Mouse (Mus musculus): Measurements from ENCODE around the gene Lhx6. TPM values are rescaled to one million over a fixed set of nuclear protein-coding genes. Genes with fewer than 3 reads are reported as not detected.
"Not testable (repeated sequence)": the region's sequence is repeated elsewhere in the genome, so short reads cannot be mapped to it uniquely, and the experiment has no call there.

Lhx6 gene
- 10 to 100 TPM; 15.7 to 16.8 TPM for total RNA-seq (2021)

- no peak for DNase-seq (ENCODE audit: extremely low spot score in 1 of 2, low spot score in 1 of 2)
These were observed at the start of gene Lhx6 for GRCm38 (mm10) chr2:36104956-36105741. Gene Lhx6, minus strand, starts transcription at chr2:36105408.

DNA sequence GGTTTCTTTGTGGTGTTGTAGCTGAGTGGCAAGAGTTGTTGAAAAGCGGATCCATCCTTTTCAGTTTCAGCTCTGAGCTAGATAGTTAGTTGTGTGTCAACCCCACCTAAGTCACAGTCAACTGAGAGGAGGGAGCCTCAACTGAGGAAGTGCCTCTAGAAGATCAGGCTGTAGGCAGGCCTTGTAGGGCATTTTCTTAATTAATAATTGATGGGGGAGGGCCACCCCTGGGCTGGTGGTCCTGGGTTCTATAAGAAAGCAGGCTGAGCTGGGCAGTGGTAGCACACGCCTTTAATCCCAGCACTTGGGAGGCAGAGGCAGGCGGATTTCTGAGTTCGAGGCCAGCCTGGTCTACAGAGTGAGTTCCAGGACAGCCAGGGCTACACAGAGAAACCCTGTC lies 47.2 kb upstream of the Lhx6 start:
- DNase-seq (ENCODE audit: extremely low spot score in 1 of 2, low spot score in 1 of 2): not testable (repeated sequence)

GRCm38 (mm10) chr2:36148876-36149365 lies 43.7 kb upstream of the Lhx6 start:
- DNase-seq (ENCODE audit: extremely low spot score in 1 of 2, low spot score in 1 of 2): no peak

DNA sequence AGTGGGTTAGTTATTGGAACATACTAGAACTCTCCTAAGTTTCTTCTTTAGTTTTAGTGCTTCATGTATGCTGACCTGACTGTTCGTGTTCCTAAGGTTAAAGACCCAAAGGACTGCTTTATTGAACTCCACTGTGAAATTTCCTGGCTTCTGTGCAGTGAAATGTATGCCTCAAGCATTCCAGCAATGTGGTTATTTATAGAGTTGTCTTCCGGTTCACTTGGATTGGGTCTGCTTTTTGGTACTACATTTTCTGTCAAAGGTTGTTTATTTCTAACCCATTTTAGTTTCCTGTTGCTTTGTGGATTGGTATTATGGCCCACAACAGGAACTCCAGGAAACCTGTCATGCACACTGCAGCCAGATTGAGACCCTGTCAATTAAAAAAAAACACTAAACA lies 33.9 kb upstream of the Lhx6 start:
- DNase-seq (ENCODE audit: extremely low spot score in 1 of 2, low spot score in 1 of 2): no peak

GRCm38 (mm10) chr2:36136300-36136941 lies 31.2 kb upstream of the Lhx6 start, which contains the start of the genes Mrrf and Rbm18:
Gene Mrrf, plus strand, starts transcription at chr2:36136389.
Gene Rbm18, minus strand, starts transcription at chr2:36136773.
- peak; percentile 91 to 99 for DNase-seq (ENCODE audit: extremely low spot score in 1 of 2, low spot score in 1 of 2)

DNA sequence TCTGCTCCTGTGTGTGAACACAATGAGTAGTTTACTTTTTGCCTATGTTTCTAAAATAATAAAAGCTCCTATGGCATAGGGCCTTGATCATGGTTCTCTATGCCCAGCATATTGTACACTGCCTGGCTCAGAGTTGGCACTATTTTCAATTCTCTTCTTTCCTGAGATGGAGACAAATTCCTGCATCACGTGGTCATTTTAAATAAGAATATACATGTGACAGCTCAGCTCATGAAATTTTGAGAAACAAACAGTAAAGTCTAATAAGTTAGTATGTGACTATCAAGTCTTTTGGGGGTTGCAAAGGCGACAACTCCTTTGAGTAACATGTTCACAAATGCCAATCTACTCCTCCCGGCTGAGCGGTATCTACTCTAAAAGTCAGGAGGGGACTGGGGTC lies 30.7 kb upstream of the Lhx6 start:
- no peak for DNase-seq (ENCODE audit: extremely low spot score in 1 of 2, low spot score in 1 of 2)

- no peak for DNase-seq (ENCODE audit: extremely low spot score in 1 of 2, low spot score in 1 of 2)
These were observed 23.8 kb upstream of the Lhx6 start for GRCm38 (mm10) chr2:36129051-36129450.

DNA sequence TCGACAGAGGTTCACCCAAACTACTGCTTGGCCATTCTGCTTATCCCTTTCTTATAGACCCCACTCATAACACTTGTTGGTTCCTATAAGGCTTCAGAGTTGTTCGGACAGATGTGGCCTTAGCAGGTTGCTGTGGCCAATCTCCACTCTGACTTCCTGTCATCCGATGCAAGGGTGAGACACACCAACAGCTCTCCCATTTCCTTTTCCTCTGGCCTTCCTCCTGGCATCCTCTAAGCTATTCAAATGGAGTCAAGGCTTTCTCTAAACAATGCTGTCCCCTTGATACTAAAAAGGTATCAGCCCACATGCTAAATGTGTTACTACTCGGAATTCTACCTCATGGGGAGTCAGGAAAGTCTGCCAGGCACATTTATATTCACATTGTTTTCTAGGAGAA lies 22.8 kb upstream of the Lhx6 start:
- no peak for DNase-seq (ENCODE audit: extremely low spot score in 1 of 2, low spot score in 1 of 2)

- DNase-seq (ENCODE audit: extremely low spot score in 1 of 2, low spot score in 1 of 2): no peak
These were observed 21.7 kb upstream of the Lhx6 start for GRCm38 (mm10) chr2:36126795-36127429.

DNA sequence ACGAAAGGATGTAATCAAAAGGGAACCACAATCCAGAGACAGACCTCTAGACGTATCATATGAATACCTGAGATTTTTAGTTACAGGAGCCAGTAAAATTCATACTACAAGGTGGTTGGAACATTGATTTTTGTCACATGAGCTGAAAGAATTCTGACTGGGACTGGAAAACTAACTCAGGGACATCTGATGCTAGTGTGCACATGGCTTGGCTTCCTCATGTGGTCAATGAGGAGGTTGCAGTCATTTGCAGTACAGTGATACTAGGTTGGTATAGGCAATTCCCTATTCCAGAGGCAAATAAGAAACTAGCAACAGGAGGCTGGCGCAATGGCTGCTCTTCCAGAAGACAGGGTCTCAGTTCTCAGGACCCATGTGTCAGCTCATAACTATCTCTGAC lies 7.4 kb upstream of the Lhx6 start:
- DNase-seq (ENCODE audit: extremely low spot score in 1 of 2, low spot score in 1 of 2): no peak

- no peak for DNase-seq (ENCODE audit: extremely low spot score in 1 of 2, low spot score in 1 of 2)
These were observed 3.4 kb upstream of the Lhx6 start for GRCm38 (mm10) chr2:36108615-36109014.

GRCm38 (mm10) chr2:36104436-36104955 lies 712 bp downstream of the Lhx6 start:
- DNase-seq (ENCODE audit: extremely low spot score in 1 of 2, low spot score in 1 of 2): no peak

DNA sequence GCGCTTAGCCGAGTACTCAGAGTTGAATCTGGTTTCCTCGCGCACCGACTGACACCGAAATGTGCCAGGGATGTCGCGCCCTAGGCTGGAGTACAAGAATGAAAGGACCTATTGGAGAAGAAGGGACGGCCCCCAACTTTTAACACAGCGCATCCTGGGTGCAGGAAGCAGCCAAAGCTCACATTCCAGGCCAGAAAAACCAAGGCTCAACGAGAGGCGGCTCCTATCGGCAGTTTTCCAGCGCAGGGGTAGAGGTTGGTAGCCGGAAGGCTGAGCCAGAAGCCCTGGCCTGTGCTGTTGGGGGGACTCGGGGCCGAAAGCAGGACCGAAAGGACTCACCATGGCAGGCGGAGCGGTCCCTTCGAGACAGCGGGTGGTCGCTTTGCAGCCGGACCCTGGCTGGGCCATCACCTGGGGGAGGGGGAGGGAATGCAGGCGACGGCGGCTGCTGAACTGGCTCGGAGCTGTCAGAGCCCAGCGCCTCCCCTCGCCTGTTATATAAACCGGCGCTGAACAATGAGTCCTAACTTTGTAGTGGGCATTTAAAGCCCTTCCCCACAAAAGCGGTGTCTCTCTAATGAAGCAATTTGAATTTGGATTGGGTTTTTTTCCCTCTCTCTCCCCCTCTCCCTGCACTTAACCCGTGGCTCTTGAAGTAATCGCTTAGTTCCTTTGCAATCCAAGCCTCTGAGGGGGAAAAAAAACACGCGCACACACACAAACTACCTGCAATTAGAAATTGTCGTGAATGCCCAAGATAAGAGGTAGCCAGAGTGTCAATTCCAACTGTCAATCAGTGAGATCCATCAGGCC lies 1.4 kb downstream of the Lhx6 start:
- no peak for DNase-seq (ENCODE audit: extremely low spot score in 1 of 2, low spot score in 1 of 2)

DNA sequence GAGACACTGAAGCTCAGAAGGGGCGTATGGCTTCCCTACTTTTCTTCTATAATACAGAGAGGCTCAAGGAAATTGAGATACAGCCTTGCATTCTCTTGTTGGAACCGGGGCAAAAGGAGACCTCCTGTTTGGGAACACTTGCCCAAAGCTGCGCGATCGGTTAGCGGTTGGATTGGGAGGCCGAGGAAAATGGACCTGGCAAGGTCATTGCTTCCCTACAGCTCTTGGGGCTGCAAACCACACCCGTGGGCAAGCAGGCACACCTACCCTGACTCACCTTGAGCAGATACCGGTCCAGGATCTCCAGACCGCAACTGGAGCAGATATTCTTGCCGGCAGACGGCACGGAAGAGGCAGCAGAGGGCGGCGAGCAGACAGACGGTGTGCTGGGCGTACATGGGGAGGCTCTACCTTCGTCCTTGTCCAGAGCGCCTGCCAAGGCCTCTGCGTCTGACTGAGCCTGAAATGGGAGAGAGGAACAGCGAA lies 2.1 kb downstream of the Lhx6 start:
- DNase-seq (ENCODE audit: extremely low spot score in 1 of 2, low spot score in 1 of 2): no peak

- no peak for DNase-seq (ENCODE audit: extremely low spot score in 1 of 2, low spot score in 1 of 2)
These were observed 2.7 kb downstream of the Lhx6 start for GRCm38 (mm10) chr2:36102559-36102946.

GRCm38 (mm10) chr2:36101866-36102558 lies 3.2 kb downstream of the Lhx6 start:
- DNase-seq (ENCODE audit: extremely low spot score in 1 of 2, low spot score in 1 of 2): no peak

DNA sequence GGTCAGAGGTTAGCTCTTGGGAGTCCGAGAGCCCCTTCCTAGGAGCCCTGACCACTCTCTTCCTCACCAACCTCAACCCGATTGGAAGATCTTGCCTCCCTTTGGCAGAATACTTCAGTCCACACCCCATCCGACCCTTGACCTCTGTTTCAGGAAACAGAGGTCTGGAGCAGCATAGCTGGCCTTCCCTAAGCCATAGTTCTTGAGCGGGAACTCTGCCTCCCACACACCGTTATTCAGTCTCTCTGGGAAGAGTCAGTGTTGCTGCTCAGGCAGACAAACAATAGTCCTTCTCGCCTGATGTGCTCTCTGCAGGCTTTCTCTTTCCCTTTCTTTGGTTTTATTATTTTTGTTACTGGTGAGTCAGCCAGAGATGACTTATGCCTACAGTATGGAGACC lies 5.5 kb downstream of the Lhx6 start:
- DNase-seq (ENCODE audit: extremely low spot score in 1 of 2, low spot score in 1 of 2): no peak

DNA sequence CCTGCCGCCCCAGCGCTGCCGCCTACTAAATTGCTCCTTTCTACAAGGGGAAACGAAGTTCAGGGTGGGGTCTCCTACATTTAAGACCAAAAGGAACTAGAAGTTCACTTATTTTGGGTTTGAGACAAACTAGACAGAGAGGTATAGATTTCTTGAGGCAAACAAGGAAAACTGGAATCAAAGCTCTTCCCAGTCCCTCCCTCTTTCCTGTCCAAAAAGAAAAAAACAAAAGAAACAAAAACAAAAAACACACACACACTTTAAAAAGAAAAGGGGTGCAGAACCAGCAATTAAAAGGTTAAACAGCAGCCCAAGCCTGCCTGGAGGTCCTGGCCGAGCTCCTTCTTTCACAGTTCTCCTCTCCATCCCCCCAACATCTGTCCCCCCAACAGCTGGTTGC lies 7.2 kb downstream of the Lhx6 start:
- no peak for DNase-seq (ENCODE audit: extremely low spot score in 1 of 2, low spot score in 1 of 2)

DNA sequence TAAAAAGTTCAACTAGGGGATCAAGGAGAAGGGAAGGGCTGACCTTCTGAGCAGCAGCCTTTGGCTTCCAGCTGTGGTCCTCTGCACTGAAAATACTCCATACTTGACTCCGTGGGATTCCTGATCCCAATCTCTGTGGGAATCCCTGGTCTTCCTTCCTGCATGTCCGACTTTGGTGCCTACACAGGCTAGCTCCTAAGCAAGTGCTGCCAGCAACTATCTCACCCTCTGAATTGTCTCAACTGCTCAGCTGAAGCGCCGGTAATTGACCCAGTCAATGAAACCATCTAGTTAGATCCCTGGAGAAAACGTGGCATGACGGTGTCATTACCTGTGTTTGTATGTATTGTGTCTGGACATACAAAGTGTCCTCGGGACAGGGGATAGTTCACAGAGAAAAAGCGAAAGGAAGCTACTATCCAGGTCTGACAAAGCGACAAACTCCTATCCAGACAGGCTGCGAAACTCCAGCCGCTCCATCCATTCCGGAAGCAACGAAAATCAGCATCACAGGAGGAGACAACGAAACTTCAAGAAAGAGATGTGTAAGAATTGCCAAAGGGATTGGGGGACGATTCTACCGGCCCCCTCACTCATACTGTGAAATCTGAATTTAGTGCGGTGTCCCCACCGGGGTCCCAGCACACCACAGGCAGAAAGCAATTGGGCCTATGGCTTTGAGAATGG lies 7.9 kb downstream of the Lhx6 start:
- no peak for DNase-seq (ENCODE audit: extremely low spot score in 1 of 2, low spot score in 1 of 2)
